Mouse (Mus musculus) telencephalon, adult 2 months (tissue): Measurements from ENCODE around the gene Afdn.
"Not testable (repeated sequence)": the region's sequence is repeated elsewhere in the genome, so short reads cannot be mapped to it uniquely, and the experiment has no call there.

Experiments used
- DNase-seq: peaks from one replicate; pipeline ENCODE4 v3.0.0-alpha.2; 2011; ENCODE audit warnings: low read depth, low spot score

The Afdn gene

DNA sequence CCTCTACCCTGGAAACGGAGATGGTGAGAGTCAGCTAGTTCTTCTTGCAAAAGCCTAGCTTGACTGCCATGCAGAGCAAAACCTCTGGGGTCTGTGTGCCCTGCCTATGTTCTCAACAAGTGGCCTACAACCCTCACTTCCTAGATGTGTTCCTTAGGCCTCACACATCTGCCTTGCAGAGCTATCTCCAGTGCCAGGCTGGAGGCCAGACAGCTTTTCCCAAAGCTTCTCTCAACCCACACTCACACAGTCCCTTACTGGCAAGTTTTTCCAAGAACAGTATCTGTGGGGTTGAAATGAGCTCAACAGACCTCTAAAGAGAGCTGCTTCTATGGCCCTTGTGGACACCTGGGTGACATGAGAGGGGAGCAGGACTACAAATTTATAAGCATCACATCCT, 191.2 kb downstream of the Afdn start:
- not testable (repeated sequence) for DNase-seq
